Mouse (Mus musculus) cerebellum, adult 8-10 months (tissue): ENCODE measurements around the gene Atp11c.

ENCODE experiments used
- DNase-seq: peaks from one replicate; pipeline ENCODE4 v3.0.0; 2022

Atp11c gene

DNA sequence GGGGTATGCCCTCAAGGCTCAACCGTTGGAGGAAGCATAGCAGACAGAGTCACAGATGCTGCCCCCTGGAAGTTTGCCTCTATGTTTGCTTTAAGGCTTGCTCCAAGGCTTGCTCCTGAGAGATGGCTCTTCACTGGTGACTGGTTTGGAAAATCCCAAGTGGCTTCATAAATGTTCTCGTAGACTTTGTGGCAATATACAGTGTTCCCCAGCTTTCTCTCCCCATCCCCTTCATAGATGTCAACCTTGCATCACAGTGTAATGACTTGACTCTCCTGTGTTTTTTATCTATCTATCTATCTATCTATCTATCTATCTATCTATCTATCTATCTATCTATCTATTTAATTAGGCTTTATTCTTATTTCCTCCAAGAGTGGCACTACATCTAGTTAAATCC lies at the start of gene Atp11c:
Gene Atp11c, minus strand, starts transcription at position 101 of the 400 bp plus-strand sequence.
- DNase-seq: no peak

GRCm38 (mm10) chrX:60609202-60609601 lies 16.7 kb upstream of the Atp11c start:
- DNase-seq: peak; percentile 8

DNA sequence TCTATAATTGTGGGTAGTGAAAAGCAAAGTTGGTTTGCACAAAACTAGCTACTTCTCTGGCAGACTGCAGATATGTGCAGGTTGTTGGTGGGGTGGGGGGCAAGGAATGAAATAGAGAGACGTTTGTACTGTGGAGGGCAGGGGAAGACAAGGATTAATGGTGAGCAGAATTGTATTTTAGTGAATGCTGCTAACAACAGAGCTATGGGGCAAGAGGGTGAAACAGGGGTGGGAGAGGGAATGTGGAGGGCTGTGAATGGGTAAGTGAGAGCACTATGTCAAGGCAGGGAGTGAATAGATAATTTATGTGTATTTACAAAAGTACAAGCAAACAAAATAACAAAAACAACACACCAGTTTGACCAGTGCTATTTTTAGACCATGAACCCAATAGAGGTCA lies 22.0 kb downstream of the Atp11c start:
- DNase-seq: no peak

DNA sequence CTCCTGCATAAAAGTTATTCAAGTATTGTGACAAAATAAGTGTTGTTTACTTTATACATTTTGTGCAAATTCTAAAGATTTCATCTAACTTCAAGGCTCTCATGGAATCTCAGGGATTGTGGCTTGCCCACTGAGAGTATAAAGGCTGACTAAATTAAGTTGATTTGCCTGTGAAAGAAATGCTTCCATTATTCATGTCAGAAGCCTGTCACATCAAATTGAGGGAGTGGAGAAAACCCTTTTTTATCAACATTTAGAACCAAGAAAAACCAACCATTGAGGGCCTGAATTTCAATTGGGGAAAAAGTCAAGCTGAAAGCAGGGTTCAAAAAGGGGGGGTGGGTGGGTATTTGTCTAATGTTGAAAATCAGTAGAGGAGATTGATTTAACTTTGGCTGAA lies 23.5 kb downstream of the Atp11c start:
- DNase-seq: no peak

DNA sequence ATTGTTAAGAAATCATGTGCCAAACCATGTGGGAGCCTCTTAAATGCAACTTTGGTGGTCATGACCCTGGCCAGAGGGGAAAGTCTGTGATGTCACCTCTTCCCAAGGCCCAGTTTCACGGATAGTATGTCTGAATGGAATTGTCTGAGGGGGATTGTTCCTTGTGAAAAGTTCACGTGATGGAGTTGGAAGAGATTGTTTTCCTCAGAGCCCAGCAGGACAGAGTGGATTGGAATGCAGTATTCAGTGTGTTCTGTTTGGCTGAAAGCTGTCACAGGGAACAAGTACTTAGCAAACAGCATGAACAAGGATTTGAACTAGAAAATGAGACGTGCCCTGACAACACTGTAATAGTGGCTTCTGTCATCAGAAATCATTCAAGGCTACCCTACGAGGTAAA lies 37.3 kb downstream of the Atp11c start:
- no peak for DNase-seq

DNA sequence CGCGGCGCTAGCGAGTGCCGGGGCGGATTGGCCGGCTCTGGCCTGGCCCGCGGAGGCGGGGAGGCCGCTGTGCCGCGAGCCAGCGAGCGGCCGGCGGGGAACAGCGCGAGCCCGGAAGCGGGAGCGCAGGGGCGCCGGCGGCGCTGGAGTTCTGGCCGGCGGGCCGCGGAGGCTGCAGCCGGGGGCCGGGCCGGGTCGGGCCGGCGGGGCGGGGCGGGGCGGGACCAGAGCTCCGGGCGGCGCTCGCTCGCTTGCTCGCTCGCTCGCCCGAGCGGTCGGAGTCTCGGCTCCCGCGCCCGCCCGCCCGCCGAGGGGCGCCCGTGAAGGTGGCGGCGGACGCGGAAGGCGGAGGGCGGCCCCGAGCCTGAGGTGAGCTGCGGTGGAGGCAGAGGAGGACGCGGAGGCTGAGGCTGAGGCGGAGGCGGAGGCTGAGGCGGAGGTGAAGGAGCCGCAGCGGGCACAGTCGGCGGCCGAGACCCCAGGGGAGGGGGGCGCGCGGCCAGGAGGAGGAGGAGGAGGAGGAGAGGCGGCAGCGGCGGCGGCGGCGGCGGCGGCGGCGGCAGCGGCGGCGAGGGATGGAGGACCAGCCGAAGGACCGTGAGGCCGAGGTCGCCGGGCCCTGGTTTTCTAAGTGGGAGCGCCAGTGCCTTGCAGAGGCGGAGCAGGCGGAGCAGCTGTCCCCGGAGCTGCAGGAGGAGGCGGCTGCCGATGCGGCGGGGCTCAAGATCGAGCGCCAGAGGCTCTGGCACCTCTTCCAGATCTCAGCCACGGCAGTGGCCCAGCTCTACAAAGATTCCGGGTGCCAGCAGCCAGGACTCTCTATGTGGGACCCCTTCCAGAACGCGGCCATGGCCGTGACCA lies 44.8 kb downstream of the Atp11c start:
- peak; percentile 25 for DNase-seq

- no peak for DNase-seq
Measured at GRCm38 (mm10) chrX:60547098-60547443, 45.4 kb downstream of the Atp11c start.

GRCm38 (mm10) chrX:60545906-60546305 lies 46.6 kb downstream of the Atp11c start:
- no peak for DNase-seq

GRCm38 (mm10) chrX:60545444-60545843 lies 47.1 kb downstream of the Atp11c start:
- no peak for DNase-seq

DNA sequence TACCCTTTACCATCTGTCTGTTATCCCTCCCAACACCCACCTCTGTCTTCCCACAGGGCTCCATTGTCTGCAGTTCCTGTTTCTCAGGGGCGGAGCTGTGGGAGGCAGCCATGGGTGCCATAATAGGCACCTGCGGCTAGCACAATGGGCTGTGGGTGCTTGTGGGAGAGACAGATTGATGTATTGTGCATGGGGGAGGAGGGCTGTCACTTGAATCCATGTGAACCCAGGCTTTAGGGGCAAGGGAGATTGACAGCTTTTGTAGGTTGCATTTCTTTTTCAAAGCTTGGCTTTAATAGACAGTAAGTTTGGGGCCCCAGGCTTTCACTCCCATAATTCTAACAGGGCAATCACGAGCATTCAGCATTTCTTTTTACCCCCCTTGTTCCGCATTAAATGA lies 48.4 kb downstream of the Atp11c start:
- no peak for DNase-seq

DNA sequence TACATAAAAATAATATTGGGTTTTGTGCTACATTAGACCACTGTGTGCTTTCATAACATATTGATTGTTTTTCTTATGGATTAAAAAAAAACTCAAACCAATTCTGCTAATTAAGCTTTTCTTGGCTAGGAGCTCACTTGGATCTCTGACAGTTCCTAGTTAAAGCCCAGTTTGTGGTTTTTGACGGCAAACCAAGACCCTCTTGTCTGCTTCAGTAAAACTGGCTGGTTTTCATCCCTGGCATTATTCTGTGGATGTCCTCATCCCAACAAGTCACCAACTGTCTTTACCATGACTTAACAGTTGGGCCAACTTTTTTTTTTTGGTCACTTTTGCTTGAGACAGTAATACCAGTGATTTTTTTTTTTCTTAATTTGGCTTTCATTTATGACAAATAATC lies 49.6 kb downstream of the Atp11c start:
- no peak for DNase-seq

GRCm38 (mm10) chrX:60539149-60539548 lies 53.3 kb downstream of the Atp11c start, which contains the start of gene Gm7073:
Gene Gm7073, minus strand, starts transcription at chrX:60539249.
- no peak for DNase-seq

GRCm38 (mm10) chrX:60503995-60504394 lies 88.5 kb downstream of the Atp11c start:
- peak; percentile 2 for DNase-seq

DNA sequence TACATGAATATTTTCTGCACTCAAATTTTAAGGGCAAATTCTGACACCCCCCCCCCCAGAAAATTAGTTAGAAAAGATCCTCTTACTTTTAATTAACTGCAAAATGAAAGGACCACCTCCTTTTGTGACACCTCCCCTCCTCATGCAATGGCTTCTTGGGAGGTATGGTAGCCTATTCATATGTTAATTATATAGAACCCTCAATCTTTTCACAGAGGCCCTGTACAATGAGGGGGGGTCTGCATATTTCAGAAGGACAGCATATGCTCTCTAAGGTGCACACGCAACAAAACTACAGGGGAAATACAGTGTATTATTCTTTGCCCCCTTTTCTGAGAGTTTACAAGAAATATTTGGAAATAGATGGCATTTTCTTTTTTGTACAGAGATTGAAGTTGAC lies 94.7 kb downstream of the Atp11c start:
- no peak for DNase-seq

- DNase-seq: no peak
Measured at GRCm38 (mm10) chrX:60495308-60495707, 97.2 kb downstream of the Atp11c start.

DNA sequence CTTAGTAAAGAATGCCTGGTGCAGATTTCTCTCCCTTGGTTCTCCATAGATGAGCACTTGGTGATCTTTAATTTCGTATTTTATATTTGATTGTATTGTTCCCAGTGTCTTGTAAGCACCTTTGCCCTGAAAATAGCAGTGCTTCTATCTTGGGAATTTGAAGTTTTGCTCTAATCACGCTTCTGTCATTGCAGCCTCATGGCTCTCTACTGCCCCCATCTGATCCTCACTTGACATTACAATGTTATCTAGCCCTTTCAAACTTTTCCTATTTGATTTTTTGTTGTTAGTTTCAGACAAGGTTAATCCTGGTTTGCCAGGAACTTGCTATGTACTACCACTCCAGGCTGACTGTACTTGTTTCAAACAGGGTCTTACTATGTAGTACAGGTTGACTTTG lies 128.7 kb downstream of the Atp11c start:
- DNase-seq: no peak

GRCm38 (mm10) chrX:60414563-60415111 lies 177.9 kb downstream of the Atp11c start:
- DNase-seq: no peak

GRCm38 (mm10) chrX:60405681-60406080 lies 186.8 kb downstream of the Atp11c start:
- no peak for DNase-seq

GRCm38 (mm10) chrX:60404668-60405044 lies 187.8 kb downstream of the Atp11c start:
- peak; percentile 83 for DNase-seq

- peak; percentile 51 for DNase-seq
Measured at GRCm38 (mm10) chrX:60403764-60404667, 188.5 kb downstream of the Atp11c start.

DNA sequence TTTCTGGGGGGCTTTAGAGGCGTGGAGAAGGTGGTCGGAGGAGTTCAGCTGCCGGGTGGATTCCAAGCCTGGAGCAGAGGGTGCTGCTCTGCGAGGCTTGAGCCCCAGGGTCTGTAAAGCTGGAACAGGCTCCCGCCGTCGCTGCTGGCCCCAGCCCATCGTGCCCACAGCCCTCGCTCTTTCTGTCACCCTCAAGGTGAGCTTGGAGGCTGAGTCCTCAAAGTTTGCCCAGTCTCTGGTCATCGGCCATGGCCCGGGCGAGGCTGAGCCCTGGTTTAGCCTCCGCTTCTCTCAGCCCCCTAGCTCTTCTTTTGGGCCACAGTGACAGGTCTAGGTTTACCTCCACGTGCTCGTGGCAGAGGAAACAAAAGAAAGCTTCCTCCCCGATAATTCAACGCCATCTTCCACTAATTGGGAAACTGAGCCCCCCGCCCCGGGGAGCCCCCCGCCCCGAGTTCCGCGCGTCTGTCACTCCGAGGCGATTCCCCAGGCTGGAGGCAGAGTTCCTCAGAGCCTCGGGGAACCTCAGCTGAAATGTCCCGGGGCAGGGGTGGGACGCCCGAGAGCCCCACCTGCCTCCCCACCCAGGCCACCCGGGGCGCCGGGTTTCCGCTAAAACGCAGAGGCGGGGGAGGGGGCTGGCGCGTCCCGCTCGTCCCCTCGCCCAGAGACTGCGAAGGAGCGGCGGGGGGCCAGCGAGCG lies 189.3 kb downstream of the Atp11c start:
- DNase-seq: no peak

DNA sequence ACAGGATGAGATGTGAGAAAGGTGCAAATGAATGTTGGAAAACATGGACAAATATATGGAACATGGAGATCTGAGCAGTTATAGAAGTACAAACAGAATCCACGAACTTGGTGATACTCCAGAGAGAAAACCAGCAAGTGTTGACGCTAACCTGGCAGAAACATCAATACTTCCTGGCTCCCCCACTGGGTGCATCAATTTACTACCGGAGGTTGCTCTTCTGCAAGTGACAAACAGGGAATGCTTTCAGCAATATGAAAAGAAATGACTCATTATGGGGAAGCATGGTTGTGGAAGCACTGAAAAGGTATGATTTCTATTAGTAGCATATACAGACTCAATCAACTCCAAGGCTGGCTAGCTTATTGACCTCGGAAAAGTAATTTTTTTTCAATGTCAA lies 198.2 kb downstream of the Atp11c start:
- peak; percentile 33 for DNase-seq

GRCm38 (mm10) chrX:60386852-60387251 lies 205.6 kb downstream of the Atp11c start:
- DNase-seq: no peak
